ENCODE assay signal across 8 mouse cellular contexts in genomic region chr11:103198911-103199803, GRCm38 (mm10). TPM values are rescaled to one million over a fixed set of nuclear protein-coding genes. Genes with fewer than 3 reads are reported as not detected.
DNase-seq lines count a peak whose midpoint lies in the region; ATAC-seq and TF ChIP-seq lines count a peak whose summit lies in the region.
"Had no signal": no experiment of that assay in that cellular context is flagged by ENCODE, and none has a peak within 500 bp of the region (broad histone marks: within the 10 kb centered on the region; RNA-seq: fewer than 3 reads in every experiment).

No protein-coding gene starts in this region.

- peak; percentile 55; the same call in 1 of the 2 replicates for ATAC-seq in forebrain, embryonic 12.5 days (ENCODE audit: low FRiP score)
- 0 out of 2 replicates have a peak, but pooled peaks have one; percentile 68 for ATAC-seq in hindbrain, embryonic 12.5 days (ENCODE audit: low FRiP score)
- no peak for ATAC-seq in midbrain, embryonic 14.5 days (ENCODE audit: low FRiP score, low TSS enrichment)

- in situ Hi-C loops in ES-E14 (cut with MboI; ENCODE audit: low sequenced_read_pairs in 2 of 2, unreplicated experiment in 2 of 2): no loop called here

- intact Hi-C loops in left cerebral cortex, postnatal 14 days (cut with DNase I): no loop called here

- peaks cover 0 to 8% of the 10 kb centered on the region in 2 experiments; a peak in 2 of 4 replicates for H3K4me1 ChIP-seq in ES-E14 (ENCODE audit: control insufficient read depth in 2 of 2, insufficient read depth in 2 of 2, low read length in 2 of 2, poor library complexity in 1 of 2)
- H3K4me1 ChIP-seq in forebrain, embryonic 12.5 days: peaks cover 27% of the 10 kb centered on the region
- peaks cover 19% of the 10 kb centered on the region for H3K4me1 ChIP-seq in hindbrain, embryonic 12.5 days
- H3K4me1 ChIP-seq in midbrain, embryonic 14.5 days (ENCODE audit: control insufficient read depth, insufficient read depth, low read length): peaks cover 17% of the 10 kb centered on the region

- no peaks in the 10 kb centered on the region for H3K36me3 ChIP-seq in ES-E14 (ENCODE audit: control insufficient read depth, insufficient read depth, low read length, poor library complexity, severe bottlenecking)
- H3K36me3 ChIP-seq in forebrain, embryonic 12.5 days (replicated peaks): no peaks in the 10 kb centered on the region
- no peaks in the 10 kb centered on the region for H3K36me3 ChIP-seq in hindbrain, embryonic 12.5 days
- peaks cover 12% of the 10 kb centered on the region; the same call in 1 of the 2 replicates for H3K36me3 ChIP-seq in midbrain, embryonic 14.5 days (ENCODE audit: control insufficient read depth, insufficient read depth, low read length)

- TF ChIP-seq POLR2A in brain, embryonic 14.5 days (IDR thresholded peaks at IDR 0.05; ENCODE audit: borderline replicate concordance, extremely low read depth, insufficient read depth, insufficient read length, poor library complexity, severe bottlenecking): no peak

- H3K9ac ChIP-seq in ES-E14 (ENCODE audit: insufficient read depth, low read depth, low read length, poor library complexity, severe bottlenecking): peak overlapping the region; percentile 81
- H3K9ac ChIP-seq in forebrain, embryonic 12.5 days: peak overlapping the region; percentile 48
- H3K9ac ChIP-seq in hindbrain, embryonic 12.5 days: peak overlapping the region; percentile 42
- peak overlapping the region; percentile 66 for H3K9ac ChIP-seq in midbrain, embryonic 14.5 days (replicated peaks; ENCODE audit: low read length)

- H3K27ac ChIP-seq in ES-E14 (ENCODE audit: insufficient read depth, low read depth, low read length, poor library complexity, severe bottlenecking): no peak overlapping the region
- 0 out of 2 replicates have a peak overlapping the region, but pooled peaks have one; percentile 53 for H3K27ac ChIP-seq in forebrain, embryonic 12.5 days
- no peak overlapping the region for H3K27ac ChIP-seq in hindbrain, embryonic 12.5 days
- H3K27ac ChIP-seq in midbrain, embryonic 14.5 days (replicated peaks; ENCODE audit: low read depth, low read length): no peak overlapping the region

- WGBS in forebrain, embryonic 12.5 days: under 1% methylated on average over 55 of the region's 59 CpGs
- WGBS in hindbrain, embryonic 12.5 days: 1% methylated on average over 58 of the region's 59 CpGs
- under 1% methylated on average over 59 of the region's 59 CpGs for whole genome bisulfite sequencing in midbrain, embryonic 14.5 days

- peaks cover 76% of the 10 kb centered on the region for H3K27me3 ChIP-seq in forebrain, embryonic 12.5 days
- H3K27me3 ChIP-seq in hindbrain, embryonic 12.5 days: peaks cover 76% of the 10 kb centered on the region
- H3K27me3 ChIP-seq in midbrain, embryonic 14.5 days (ENCODE audit: control insufficient read depth, insufficient read depth, low read length): peaks cover 60% of the 10 kb centered on the region

- no peak for TF ChIP-seq CTCF in brain, embryonic 14.5 days (IDR thresholded peaks at IDR 0.05; ENCODE audit: borderline replicate concordance, extremely low read depth, insufficient read depth, insufficient read length)

- peak overlapping the region; percentile 83 to 85 for H3K4me3 ChIP-seq in ES-E14 (ENCODE audit: insufficient read depth in 1 of 2, low read depth in 1 of 2, low read length in 2 of 2, poor library complexity in 1 of 2, severe bottlenecking in 1 of 2)
- peak overlapping the region; percentile 48 for H3K4me3 ChIP-seq in forebrain, embryonic 12.5 days (replicated peaks)
- peak overlapping the region; percentile 45 for H3K4me3 ChIP-seq in hindbrain, embryonic 12.5 days
- H3K4me3 ChIP-seq in midbrain, embryonic 14.5 days (replicated peaks; ENCODE audit: low read depth, low read length): peak overlapping the region; percentile 49

- H3K9me3 ChIP-seq in ES-E14 (ENCODE audit: control insufficient read depth, insufficient read depth, low read depth, low read length): no peaks in the 10 kb centered on the region
- H3K9me3 ChIP-seq in forebrain, embryonic 12.5 days: no peaks in the 10 kb centered on the region
- H3K9me3 ChIP-seq in hindbrain, embryonic 12.5 days (replicated peaks): no peaks in the 10 kb centered on the region
- no peaks in the 10 kb centered on the region for H3K9me3 ChIP-seq in midbrain, embryonic 14.5 days (ENCODE audit: control insufficient read depth, low read length)

- peak overlapping the region; percentile 84 for H3K4me2 ChIP-seq in forebrain, embryonic 12.5 days
- H3K4me2 ChIP-seq in hindbrain, embryonic 12.5 days (replicated peaks): peak overlapping the region; percentile 71
- peak overlapping the region; percentile 88 for H3K4me2 ChIP-seq in midbrain, embryonic 14.5 days (ENCODE audit: low read length)

- no peak for DNase-seq in ES-E14 (ENCODE audit: low read depth, low spot score)
- peak; percentile 86 for DNase-seq in brain, embryonic 14.5 days (ENCODE audit: low read depth)
- DNase-seq in left cerebral cortex, postnatal 14 days (ENCODE audit: low spot score in 2 of 2): peak; percentile 79 to 88
- peak; percentile 86 for DNase-seq in midbrain, embryonic 14.5 days
- DNase-seq in urinary bladder, postnatal 25 days (ENCODE audit: low spot score): peak; percentile 47

TF ChIP-seq in ES-E14, 5 proteins besides CTCF, POLR2A, EP300 and RAD21:
- TF ChIP-seq ZNF384 (IDR thresholded peaks at IDR 0.05; ENCODE audit: low read depth, low read length) (no peak), CHD2 (IDR thresholded peaks at IDR 0.05; ENCODE audit: low read depth, low read length) (no peak), ZC3H11A (IDR thresholded peaks at IDR 0.05; ENCODE audit: borderline replicate concordance, low read depth, low read length) (no peak), MAFK (IDR thresholded peaks at IDR 0.05; ENCODE audit: insufficient read depth, low read depth, low read length) (no peak), HCFC1 (IDR thresholded peaks at IDR 0.05; ENCODE audit: borderline replicate concordance, insufficient read depth, low read length) (no peak)

RNA-seq across cellular contexts. Expression of gene 1700023F06Rik, which starts 9.2 kb away (rescaled TPM):
- 0.26 TPM in 1 of 2 replicates, not detected in the other for total RNA-seq in ES-E14 (2012; rRNA removed)
- 1.4 and 1.7 TPM in 2 replicates for polyA plus RNA-seq in brain, embryonic 14.5 days (2012; rRNA removed)
- 0.33 and 0.64 TPM in 2 replicates for polyA plus RNA-seq in forebrain, embryonic 12.5 days (2016; fragmentation: Nextera tagmentation; extraction: Ambion mirVana)
- 0.34 and 0.71 TPM in 2 replicates for polyA plus RNA-seq in hindbrain, embryonic 12.5 days (2016; fragmentation: Nextera tagmentation; extraction: Ambion mirVana)
- total RNA-seq in left cerebral cortex, postnatal 14 days (2021): 1 to 10 TPM; 2.3 TPM
- polyA plus RNA-seq in midbrain, embryonic 14.5 days (2014; fragmentation: Nextera tagmentation; extraction: Ambion mirVana): 0.88 and 2.1 TPM in 2 replicates
- polyA plus RNA-seq: liver, embryonic 16.5 days had no signal

RNA-seq across cellular contexts. Expression of gene Spata32, which starts 19.1 kb away (rescaled TPM):
- not detected in 2 replicates for total RNA-seq in ES-E14 (2012; rRNA removed)
- 0.48 and 0.68 TPM in 2 replicates for polyA plus RNA-seq in brain, embryonic 14.5 days (2012; rRNA removed)
- not detected in 2 replicates for polyA plus RNA-seq in forebrain, embryonic 12.5 days (2016; fragmentation: Nextera tagmentation; extraction: Ambion mirVana)
- 0.21 TPM in 1 of 2 replicates, not detected in the other for polyA plus RNA-seq in hindbrain, embryonic 12.5 days (2016; fragmentation: Nextera tagmentation; extraction: Ambion mirVana)
- total RNA-seq in left cerebral cortex, postnatal 14 days (2021): 1 to 10 TPM; 1.0 to 1.2 TPM
- polyA plus RNA-seq in midbrain, embryonic 14.5 days (2014; fragmentation: Nextera tagmentation; extraction: Ambion mirVana): 0.25 and 0.27 TPM in 2 replicates
- polyA plus RNA-seq: liver, embryonic 16.5 days had no signal

RNA-seq across cellular contexts. Expression of gene Fmnl1, which starts 28.2 kb away (rescaled TPM):
- 0.94 and 1.9 TPM in 2 replicates for total RNA-seq in ES-E14 (2012; rRNA removed)
- 16.1 and 28.6 TPM in 2 replicates for polyA plus RNA-seq in brain, embryonic 14.5 days (2012; rRNA removed)
- 1.1 TPM in 2 replicates for polyA plus RNA-seq in forebrain, embryonic 12.5 days (2016; fragmentation: Nextera tagmentation; extraction: Ambion mirVana)
- polyA plus RNA-seq in hindbrain, embryonic 12.5 days (2016; fragmentation: Nextera tagmentation; extraction: Ambion mirVana): 1.4 and 1.6 TPM in 2 replicates
- total RNA-seq in left cerebral cortex, postnatal 14 days (2021): 100 to 1,000 TPM; 132 to 143 TPM
- polyA plus RNA-seq in midbrain, embryonic 14.5 days (2014; fragmentation: Nextera tagmentation; extraction: Ambion mirVana): 4.3 and 5.2 TPM in 2 replicates
